Mouse (Mus musculus): ENCODE results near the gene Gimd1. TPM values are rescaled to one million over a fixed set of nuclear protein-coding genes. Genes with fewer than 3 reads are reported as not detected.

Gene Gimd1
- 4.4 and 4.7 TPM in 2 replicates for polyA plus RNA-seq (2015; fragmentation: Nextera tagmentation; extraction: Ambion mirVana)

DNA sequence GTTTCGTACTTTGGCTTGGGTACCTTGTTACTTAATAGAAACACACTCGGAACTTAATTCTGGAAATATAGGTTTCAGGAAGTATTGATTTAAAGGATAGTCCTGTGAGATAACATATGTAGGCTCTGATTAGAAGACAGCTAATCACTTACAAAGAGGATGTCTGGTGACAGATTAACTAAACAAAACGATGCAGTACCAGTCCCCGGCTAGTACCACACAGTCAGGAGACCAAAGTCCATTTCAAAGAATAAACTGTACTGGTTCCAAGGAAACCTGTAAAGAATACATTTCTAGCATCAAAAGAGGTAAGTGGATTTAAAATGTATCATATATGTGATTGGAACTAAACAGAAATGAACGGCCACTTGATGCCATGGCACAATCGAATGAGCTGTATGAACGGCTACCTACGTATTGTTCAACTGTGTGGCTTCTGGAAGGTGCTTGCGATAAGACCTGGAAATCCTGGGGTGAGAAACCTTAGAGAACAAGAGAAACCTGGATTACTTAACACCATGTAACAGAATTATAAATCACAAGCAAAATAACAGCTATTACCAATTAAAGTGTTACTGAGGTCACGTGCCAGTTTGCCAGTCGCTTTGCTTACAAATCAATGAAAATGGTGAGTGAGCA, at the start of gene Gimd1:
Gene Gimd1, plus strand, starts transcription at position 220 of the 639 bp plus-strand sequence.
- no peak within 1 kb of the TSS for H3K27ac ChIP-seq (replicated peaks)
- H3K36me3 ChIP-seq (replicated peaks), result no peaks in the 10 kb centered on the region
- no peaks in the 10 kb centered on the region for H3K27me3 ChIP-seq
- no peaks in the 10 kb centered on the region for H3K4me1 ChIP-seq (replicated peaks)
- H3K9ac ChIP-seq, result no peak within 1 kb of the TSS
- no peaks in the 10 kb centered on the region for H3K9me3 ChIP-seq (replicated peaks)
- no peak for ATAC-seq (ENCODE audit: insufficient read depth)
- 68% methylated on average over 11 of the region's 11 CpGs for WGBS (ENCODE audit: insufficient replicate concordance)
- peak within 1 kb of the TSS; percentile 25 for H3K4me3 ChIP-seq (replicated peaks)
- H3K4me2 ChIP-seq, result peak within 1 kb of the TSS; percentile 20

DNA sequence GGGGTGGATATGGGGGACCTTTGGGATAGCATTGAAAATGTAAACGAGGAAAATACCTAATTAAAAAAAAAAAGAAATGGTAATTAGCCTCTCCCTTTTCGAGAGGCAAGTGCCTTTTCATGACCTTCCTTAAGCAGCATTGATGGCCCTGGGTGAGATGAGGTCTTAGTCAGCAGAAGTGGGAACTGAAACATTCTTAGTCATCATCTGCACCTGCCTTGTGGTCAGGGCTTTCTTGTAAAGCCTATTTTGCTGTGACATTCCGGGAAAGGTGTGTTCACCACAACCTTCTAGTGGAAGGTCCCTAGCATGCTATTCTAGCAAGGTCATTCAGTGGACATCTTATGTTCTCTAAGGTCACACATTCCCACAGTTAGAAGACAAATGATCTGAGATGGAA, 48.4 kb upstream of the Gimd1 start:
- Histone ChIP-seq H3K9ac (no peak overlapping the region), H3K36me3 (replicated peaks) (no peaks in the 10 kb centered on the region), H3K4me1 (replicated peaks) (no peaks in the 10 kb centered on the region), H3K27ac (replicated peaks) (no peak overlapping the region), H3K27me3 (no peaks in the 10 kb centered on the region), H3K4me3 (replicated peaks) (no peak overlapping the region), H3K9me3 (replicated peaks) (no peaks in the 10 kb centered on the region), H3K4me2 (no peak overlapping the region)
- no peak for ATAC-seq (ENCODE audit: insufficient read depth)
- 41% methylated on average over 3 of the region's 3 CpGs for WGBS (ENCODE audit: insufficient replicate concordance)

DNA sequence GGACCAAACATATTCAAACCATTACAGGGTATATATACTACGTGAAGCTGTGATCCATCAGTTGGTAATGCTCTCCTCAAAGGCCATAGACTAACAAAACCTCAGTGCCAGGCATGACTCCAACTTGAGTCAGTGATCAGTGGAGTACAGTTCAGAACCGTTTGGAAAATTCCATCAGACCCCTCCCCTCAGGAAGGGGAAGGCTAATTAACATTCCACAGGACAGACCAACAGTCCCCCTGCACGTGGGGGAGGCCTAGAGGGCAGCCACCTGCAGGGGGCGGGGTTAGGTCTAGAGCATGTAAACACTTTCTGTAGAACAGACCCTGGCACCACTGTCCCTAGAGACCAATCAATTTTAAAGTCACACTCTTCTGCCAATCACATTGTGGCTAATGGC, 47.3 kb upstream of the Gimd1 start:
- Histone ChIP-seq H3K36me3 (replicated peaks) (no peaks in the 10 kb centered on the region), H3K4me1 (replicated peaks) (no peaks in the 10 kb centered on the region), H3K9ac (no peak overlapping the region), H3K27ac (replicated peaks) (no peak overlapping the region), H3K4me2 (no peak overlapping the region), H3K9me3 (replicated peaks) (no peaks in the 10 kb centered on the region), H3K4me3 (replicated peaks) (no peak overlapping the region), H3K27me3 (no peaks in the 10 kb centered on the region)
- 36% methylated on average over 4 of the region's 4 CpGs for WGBS (ENCODE audit: insufficient replicate concordance)
- no peak for ATAC-seq (ENCODE audit: insufficient read depth)

DNA sequence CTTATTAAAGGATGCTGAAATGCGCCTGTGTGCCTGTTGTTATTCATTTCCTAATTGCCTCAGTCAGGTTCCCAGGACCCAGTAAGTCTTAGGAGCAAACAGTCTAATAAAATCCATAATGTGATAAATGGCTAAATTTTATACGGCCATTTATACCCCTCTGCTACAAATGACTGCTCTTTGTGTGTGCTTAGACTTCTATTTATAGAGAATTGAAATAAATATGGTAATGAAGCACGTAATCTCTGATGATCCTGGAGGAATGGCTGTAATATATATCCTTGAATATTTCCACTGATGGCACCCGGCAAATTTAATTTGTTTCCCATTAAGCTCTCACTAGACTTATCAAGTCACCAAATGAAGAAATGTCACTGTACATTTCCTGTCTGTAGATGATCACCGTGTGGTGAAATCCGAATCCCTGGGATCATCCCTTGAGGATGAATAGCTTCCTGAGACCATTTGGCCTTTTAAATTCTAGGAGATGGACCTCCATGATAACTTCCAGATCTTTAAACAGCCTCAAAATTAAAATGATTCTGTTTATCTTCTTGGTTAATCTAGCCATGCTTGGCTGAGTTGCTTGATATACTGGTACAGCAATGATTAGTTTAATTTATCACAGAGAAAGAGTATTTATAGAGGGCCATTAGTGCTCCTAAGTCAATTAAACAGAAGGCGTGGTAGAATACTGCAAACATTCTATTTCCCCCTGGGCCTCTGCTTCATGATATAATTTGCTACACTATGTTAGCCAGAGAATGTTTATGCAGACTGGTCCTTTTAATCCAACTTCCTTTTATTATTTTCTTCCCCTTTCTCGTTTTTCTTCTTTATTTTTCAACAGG, 44.3 kb upstream of the Gimd1 start:
- no peak for ATAC-seq (ENCODE audit: insufficient read depth)
- no peak overlapping the region for H3K9ac ChIP-seq
- H3K27me3 ChIP-seq, result no peaks in the 10 kb centered on the region
- no peaks in the 10 kb centered on the region for H3K9me3 ChIP-seq (replicated peaks)
- no peaks in the 10 kb centered on the region for H3K4me1 ChIP-seq (replicated peaks)
- no peak overlapping the region for H3K4me3 ChIP-seq (replicated peaks)
- WGBS (ENCODE audit: insufficient replicate concordance), result 51% methylated on average over 8 of the region's 8 CpGs
- H3K36me3 ChIP-seq (replicated peaks), result no peaks in the 10 kb centered on the region
- no peak overlapping the region for H3K27ac ChIP-seq (replicated peaks)
- no peak overlapping the region for H3K4me2 ChIP-seq

DNA sequence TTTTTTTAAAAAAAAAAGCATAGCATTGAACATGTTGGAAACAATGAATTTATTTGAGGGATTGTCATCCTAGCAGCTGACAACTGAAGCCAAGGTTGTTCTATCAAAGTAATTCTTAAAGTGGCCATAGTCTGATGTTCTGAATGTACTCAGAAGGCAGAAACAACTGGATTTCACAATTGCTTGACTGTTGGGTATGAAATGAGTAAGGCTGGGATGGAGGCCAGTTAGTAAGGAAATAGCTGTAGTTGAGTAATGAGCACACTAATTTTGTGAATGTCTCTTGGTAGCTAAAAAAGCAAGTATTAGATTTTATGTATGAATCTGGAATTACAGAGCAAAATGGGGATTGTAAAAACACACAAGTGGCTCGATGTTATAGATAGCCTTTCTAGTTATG, 41.5 kb upstream of the Gimd1 start:
- ATAC-seq (ENCODE audit: insufficient read depth), result no peak
- 60% methylated on average over 1 of the region's 1 CpGs for WGBS (ENCODE audit: insufficient replicate concordance)
- Histone ChIP-seq H3K4me1 (replicated peaks) (no peaks in the 10 kb centered on the region), H3K4me3 (replicated peaks) (no peak overlapping the region), H3K36me3 (replicated peaks) (no peaks in the 10 kb centered on the region), H3K27me3 (no peaks in the 10 kb centered on the region), H3K9me3 (replicated peaks) (no peaks in the 10 kb centered on the region), H3K27ac (replicated peaks) (no peak overlapping the region), H3K4me2 (no peak overlapping the region), H3K9ac (no peak overlapping the region)

DNA sequence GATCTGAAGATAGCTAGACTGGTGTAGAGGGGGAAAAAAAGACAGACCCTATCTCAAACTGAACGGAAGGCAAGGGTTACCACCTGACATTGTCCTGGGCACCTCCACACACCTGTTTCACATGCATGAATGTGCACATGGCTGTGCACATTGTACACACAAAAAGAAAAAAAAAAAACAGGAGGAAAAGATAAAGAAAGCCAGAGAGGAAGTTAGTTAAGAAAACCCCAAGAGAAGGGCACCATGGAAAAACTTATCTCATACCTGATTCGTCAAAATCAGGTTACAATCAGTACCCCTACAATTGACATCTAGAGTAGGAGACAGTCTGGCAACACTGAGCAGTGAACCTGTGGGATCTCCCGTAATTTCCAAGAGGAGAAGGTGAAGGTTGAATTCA, 39.6 kb upstream of the Gimd1 start:
- no peaks in the 10 kb centered on the region for H3K4me1 ChIP-seq (replicated peaks)
- 50% methylated on average over 3 of the region's 3 CpGs for whole genome bisulfite sequencing (ENCODE audit: insufficient replicate concordance)
- H3K4me3 ChIP-seq (replicated peaks), result no peak overlapping the region

DNA sequence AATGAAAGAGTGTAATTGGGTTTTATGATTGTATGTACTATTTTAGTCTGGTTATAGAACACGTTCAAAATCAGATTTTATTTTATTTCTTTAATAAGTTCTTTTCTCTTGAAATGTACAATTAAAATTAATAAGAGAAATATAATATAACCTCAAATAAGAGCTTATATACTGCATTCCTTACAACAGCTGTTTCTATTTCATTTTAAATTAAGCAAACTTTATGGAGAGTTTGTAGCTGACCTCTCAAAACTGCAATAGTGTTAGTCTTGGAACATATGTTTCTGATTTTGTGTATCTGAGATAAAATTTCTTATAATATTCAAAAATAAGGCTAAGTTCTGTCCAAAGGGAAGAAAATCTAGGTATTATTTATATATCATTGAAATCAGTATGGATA, 39.0 kb upstream of the Gimd1 start:
- Histone ChIP-seq H3K36me3 (replicated peaks) (no peaks in the 10 kb centered on the region), H3K27ac (replicated peaks) (no peak overlapping the region), H3K4me1 (replicated peaks) (no peaks in the 10 kb centered on the region), H3K9me3 (replicated peaks) (no peaks in the 10 kb centered on the region), H3K9ac (no peak overlapping the region), H3K4me3 (replicated peaks) (no peak overlapping the region), H3K4me2 (no peak overlapping the region), H3K27me3 (no peaks in the 10 kb centered on the region)
- 41% methylated on average over 1 of the region's 1 CpGs for WGBS (ENCODE audit: insufficient replicate concordance)
- no peak for ATAC-seq (ENCODE audit: insufficient read depth)

More for the DNA sequence above, 39.6 kb upstream of the Gimd1 start:
- Histone ChIP-seq H3K9ac (no peak overlapping the region), H3K4me2 (no peak overlapping the region), H3K27ac (replicated peaks) (no peak overlapping the region), H3K27me3 (no peaks in the 10 kb centered on the region), H3K36me3 (replicated peaks) (no peaks in the 10 kb centered on the region), H3K9me3 (replicated peaks) (no peaks in the 10 kb centered on the region)
- ATAC-seq (ENCODE audit: insufficient read depth), result no peak

DNA sequence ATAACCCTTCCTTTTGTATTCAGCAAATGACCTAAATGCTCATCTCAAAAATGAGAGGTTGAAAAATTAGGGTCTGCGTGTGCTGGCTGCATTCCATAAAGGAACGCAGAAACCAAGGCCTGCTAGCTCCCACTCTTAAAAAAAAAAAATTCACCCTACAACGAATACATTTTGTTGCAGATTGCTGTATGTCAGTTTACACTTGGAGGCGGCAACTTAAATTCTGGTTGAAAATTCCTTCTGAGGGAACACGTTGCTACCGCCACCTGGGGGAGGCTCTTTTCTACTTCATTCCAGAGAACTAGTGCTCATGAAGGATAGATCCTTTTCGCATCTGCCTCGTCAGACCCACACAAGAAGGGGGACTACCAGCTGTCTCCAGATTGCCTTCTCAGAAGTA, 879 bp upstream of the Gimd1 start:
- Histone ChIP-seq H3K9me3 (replicated peaks) (no peaks in the 10 kb centered on the region), H3K27ac (replicated peaks) (no peak overlapping the region), H3K27me3 (no peaks in the 10 kb centered on the region), H3K4me2 (no peak overlapping the region), H3K9ac (no peak overlapping the region), H3K36me3 (replicated peaks) (no peaks in the 10 kb centered on the region), H3K4me1 (replicated peaks) (no peaks in the 10 kb centered on the region), H3K4me3 (replicated peaks) (no peak overlapping the region)
- WGBS (ENCODE audit: insufficient replicate concordance), result 49% methylated on average over 8 of the region's 8 CpGs
- no peak for ATAC-seq (ENCODE audit: insufficient read depth)

DNA sequence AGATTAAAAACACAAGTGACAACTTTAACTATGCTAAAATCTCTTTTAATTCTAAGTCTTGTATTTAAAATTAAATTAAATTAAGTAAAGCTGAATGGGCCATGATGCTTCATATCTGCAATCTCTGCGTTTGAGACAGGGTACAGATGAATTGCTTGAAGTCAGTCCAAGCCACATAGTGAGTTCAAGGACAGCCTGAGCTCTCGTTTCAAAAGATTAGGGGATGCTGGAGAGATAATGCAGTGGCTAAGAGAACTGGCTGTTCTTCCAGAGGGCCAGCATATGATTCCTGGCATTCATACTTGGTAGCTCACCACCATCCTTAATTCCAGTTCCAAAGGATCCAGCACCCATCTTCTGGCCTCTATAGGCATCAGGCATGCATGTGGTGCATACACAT, 3.6 kb downstream of the Gimd1 start:
- Histone ChIP-seq H3K9ac (no peak overlapping the region), H3K4me1 (replicated peaks) (no peaks in the 10 kb centered on the region), H3K4me2 (no peak overlapping the region), H3K27me3 (no peaks in the 10 kb centered on the region), H3K27ac (replicated peaks) (no peak overlapping the region), H3K36me3 (replicated peaks) (no peaks in the 10 kb centered on the region), H3K4me3 (replicated peaks) (no peak overlapping the region), H3K9me3 (replicated peaks) (no peaks in the 10 kb centered on the region)
- ATAC-seq (ENCODE audit: insufficient read depth), result no peak
- WGBS (ENCODE audit: insufficient replicate concordance), result 25% methylated on average over 2 of the region's 2 CpGs

DNA sequence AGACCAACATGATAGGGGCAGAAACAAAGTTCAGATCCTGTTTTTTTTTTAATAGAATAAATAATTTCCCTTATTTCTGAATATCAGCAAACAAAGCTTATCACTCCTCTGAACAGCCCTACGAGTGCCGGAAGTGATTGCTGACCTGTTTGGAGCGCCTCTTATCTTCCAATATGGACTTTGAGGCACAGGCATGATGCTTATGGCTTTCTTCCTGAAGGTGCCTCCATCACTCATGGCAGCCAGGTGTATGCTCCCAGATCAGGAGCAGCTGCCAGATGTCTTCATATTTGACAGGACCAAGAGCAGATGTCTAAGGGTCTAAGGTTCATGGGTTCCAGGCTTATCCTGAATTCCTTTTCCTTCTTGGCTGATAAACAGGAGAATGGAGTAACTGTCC, 7.5 kb downstream of the Gimd1 start:
- Histone ChIP-seq H3K9me3 (replicated peaks) (no peaks in the 10 kb centered on the region), H3K4me1 (replicated peaks) (no peaks in the 10 kb centered on the region), H3K4me3 (replicated peaks) (no peak overlapping the region), H3K36me3 (replicated peaks) (no peaks in the 10 kb centered on the region), H3K27me3 (no peaks in the 10 kb centered on the region), H3K27ac (replicated peaks) (no peak overlapping the region), H3K4me2 (no peak overlapping the region), H3K9ac (no peak overlapping the region)
- 64% methylated on average over 3 of the region's 3 CpGs for WGBS (ENCODE audit: insufficient replicate concordance)
- ATAC-seq (ENCODE audit: insufficient read depth), result no peak

DNA sequence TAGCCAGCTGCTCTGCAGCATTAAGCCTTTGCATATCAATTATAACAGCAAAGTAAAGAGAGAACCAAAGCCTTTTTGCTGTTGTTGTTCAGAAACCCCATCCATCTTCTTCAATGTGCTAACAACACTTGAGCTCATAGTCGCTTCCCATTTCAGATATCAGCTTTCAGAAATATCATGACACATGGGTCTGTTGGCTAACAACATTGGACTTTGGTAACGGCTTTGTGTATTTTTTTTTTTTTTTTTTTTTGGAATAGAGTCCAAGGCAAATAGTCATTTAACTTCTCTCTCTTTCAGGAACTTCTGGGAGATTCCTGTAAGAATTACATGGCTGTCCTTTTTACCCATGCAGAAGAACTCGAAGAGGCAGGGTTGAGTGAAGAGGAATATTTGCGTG, 14.5 kb downstream of the Gimd1 start:
- no peaks in the 10 kb centered on the region for H3K27me3 ChIP-seq
- no peak for ATAC-seq (ENCODE audit: insufficient read depth)
- H3K4me2 ChIP-seq, result no peak overlapping the region
- no peak overlapping the region for H3K4me3 ChIP-seq (replicated peaks)
- H3K4me1 ChIP-seq (replicated peaks), result no peaks in the 10 kb centered on the region
- H3K27ac ChIP-seq (replicated peaks), result no peak overlapping the region
- 54% methylated on average over 4 of the region's 4 CpGs for WGBS (ENCODE audit: insufficient replicate concordance)
- no peak overlapping the region for H3K9ac ChIP-seq
- H3K9me3 ChIP-seq (replicated peaks), result no peaks in the 10 kb centered on the region
- H3K36me3 ChIP-seq (replicated peaks), result no peaks in the 10 kb centered on the region
